Mouse (Mus musculus) heart, embryonic 15.5 days (tissue): ENCODE data around the gene Pdp2. TPM values are rescaled to one million over a fixed set of nuclear protein-coding genes. Genes with fewer than 3 reads are reported as not detected.
A peak's percentile ranks its signal among the peaks of the same experiment; 100 is the strongest.

Experiments
- ATAC-seq: fragments of 200-750 bp; cut with Nextera tagmentation; replicated peaks from 2 replicates; pipeline ENCODE4 v1.8.0; 2017; ENCODE audit warnings: low read depth, moderate TSS enrichment; ENCODE audit not compliant: insufficient number of reproducible peaks, insufficient read depth, low FRiP score
- H3K27ac ChIP-seq: fragments of 300-500 bp; sonication (generic); 2 replicates; pipeline ENCODE4 v1.5.1; 2015; ENCODE audit warnings: mild to moderate bottlenecking, inconsistent platforms
- H3K27me3 ChIP-seq: fragments of 300-500 bp; sonication (generic); 2 replicates; pipeline ENCODE4 v1.6.1; 2015; ENCODE audit warnings: inconsistent platforms
- H3K36me3 ChIP-seq: fragments of 300-500 bp; sonication (generic); 2 replicates; pipeline ENCODE4 v1.6.1; 2015; ENCODE audit warnings: mild to moderate bottlenecking, inconsistent platforms
- H3K4me1 ChIP-seq: fragments of 300-500 bp; sonication (generic); replicated peaks from 2 replicates; pipeline ENCODE4 v1.6.1; 2015; ENCODE audit warnings: inconsistent platforms
- H3K4me2 ChIP-seq: fragments of 300-500 bp; sonication (generic); 2 replicates; pipeline ENCODE4 v1.6.1; 2015; ENCODE audit warnings: inconsistent platforms, mild to moderate bottlenecking, moderate library complexity
- H3K4me3 ChIP-seq: fragments of 300-500 bp; sonication (generic); 2 replicates; pipeline ENCODE4 v1.5.1; 2015; ENCODE audit warnings: mild to moderate bottlenecking, inconsistent platforms
- H3K9ac ChIP-seq: fragments of 300-500 bp; sonication (generic); 2 replicates; pipeline ENCODE4 v1.6.1; 2015; ENCODE audit warnings: mild to moderate bottlenecking, inconsistent platforms
- H3K9me3 ChIP-seq: fragments of 300-500 bp; sonication (generic); replicated peaks from 2 replicates; pipeline ENCODE4 v1.6.1; 2016; ENCODE audit warnings: inconsistent platforms
- WGBS: fragments of 180-500 bp; shearing (Covaris S2); methylation state at CpG from one replicate; pipeline ENCODE4 v1.1.7; 2015; ENCODE audit warnings: mixed read lengths; 5-methylcytosine and 5-hydroxymethylcytosine counted together
- polyA plus RNA-seq: library from polyadenylated mRNA; unstranded; fragments of >200 nt; fragmentation: Nextera tagmentation; extraction: Ambion mirVana; gene quantifications from 2 replicates; pipeline ENCODE4 v1.2.1, GENCODE M21; 2015

The Pdp2 gene
- polyA plus RNA-seq, 1 experiment from 2014 or later: 5.8 TPM

DNA sequence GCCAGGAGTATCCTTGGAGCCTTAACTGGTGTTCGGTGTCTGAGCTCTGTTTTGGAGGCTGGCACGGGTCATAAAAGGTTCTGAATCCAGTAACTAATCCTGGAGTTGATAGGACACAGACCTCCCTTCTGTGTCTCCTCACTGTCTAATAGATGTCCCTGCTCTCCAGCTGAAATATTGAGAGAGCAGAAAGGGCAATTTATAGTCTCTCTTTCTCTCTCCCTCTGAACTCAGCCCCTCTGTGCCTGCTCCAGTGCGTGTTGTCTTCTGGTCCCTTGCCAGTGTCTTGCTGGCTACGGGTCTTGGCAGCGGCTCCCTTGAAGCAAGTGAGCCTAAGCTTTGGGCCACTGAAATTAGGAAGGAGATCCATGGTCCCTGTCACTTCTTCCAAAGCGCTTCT lies 6.4 kb downstream of the Pdp2 start:
- Histone ChIP-seq H3K27me3 (no peaks in the 10 kb centered on the region), H3K9ac (no peak overlapping the region), H3K9me3 (no peaks in the 10 kb centered on the region), H3K4me1 (peaks cover 13% of the 10 kb centered on the region), H3K4me3 (no peak overlapping the region), H3K27ac (no peak overlapping the region), H3K4me2 (no peak overlapping the region), H3K36me3 (peaks cover 14% of the 10 kb centered on the region)
- WGBS: 56% methylated on average over 6 of the region's 6 CpGs
- no peak for ATAC-seq

DNA sequence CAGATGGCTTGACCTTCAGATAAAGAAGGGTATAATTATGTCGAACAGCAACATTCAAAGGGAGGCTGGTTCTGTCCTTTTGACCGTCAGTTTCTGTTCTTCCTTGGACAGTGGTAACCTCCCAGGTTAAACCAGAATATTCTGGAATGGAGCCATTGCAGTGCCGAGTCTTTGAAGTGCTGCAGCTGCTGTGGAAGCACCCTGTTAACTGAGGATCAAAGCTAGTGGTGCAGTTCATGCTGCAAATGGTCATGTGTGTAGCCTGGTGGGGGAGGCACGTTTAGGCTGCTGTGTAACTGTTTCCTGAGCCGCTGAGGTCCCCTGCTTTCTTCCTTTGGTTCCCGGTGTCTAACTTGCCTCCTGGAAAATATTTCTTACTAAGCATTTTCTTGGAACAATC lies 7.2 kb downstream of the Pdp2 start:
- Histone ChIP-seq H3K27ac (no peak overlapping the region), H3K36me3 (peaks cover 13% of the 10 kb centered on the region), H3K9ac (no peak overlapping the region), H3K4me1 (peaks cover 20% of the 10 kb centered on the region), H3K9me3 (no peaks in the 10 kb centered on the region), H3K27me3 (no peaks in the 10 kb centered on the region), H3K4me2 (no peak overlapping the region), H3K4me3 (no peak overlapping the region)
- no peak for ATAC-seq
- WGBS: 44% methylated on average over 6 of the region's 6 CpGs

- Histone ChIP-seq H3K4me3 (peak overlapping the region; percentile 39; the same call in 1 of the 2 replicates), H3K9me3 (no peaks in the 10 kb centered on the region), H3K27ac (no peak overlapping the region), H3K27me3 (no peaks in the 10 kb centered on the region), H3K4me1 (peaks cover 43% of the 10 kb centered on the region), H3K4me2 (peak overlapping the region; percentile 71), H3K9ac (peak overlapping the region; percentile 6; the same call in 1 of the 2 replicates), H3K36me3 (no peaks in the 10 kb centered on the region; the same call in 1 of the 2 replicates)
- no peak for ATAC-seq
- 31% methylated on average over 7 of the region's 7 CpGs for WGBS
These were observed 10.1 kb downstream of the Pdp2 start for GRCm38 (mm10) chr8:104601386-104601785.

- H3K4me1 ChIP-seq: peaks cover 49% of the 10 kb centered on the region
- H3K27me3 ChIP-seq: no peaks in the 10 kb centered on the region
- H3K9ac ChIP-seq: peak overlapping the region; percentile 29
- H3K4me2 ChIP-seq: peak overlapping the region; percentile 71
- peak; percentile 21; the same call in 1 of the 2 replicates for ATAC-seq
- H3K9me3 ChIP-seq: no peaks in the 10 kb centered on the region
- H3K4me3 ChIP-seq: peak overlapping the region; percentile 39
- no peaks in the 10 kb centered on the region; the same call in 1 of the 2 replicates for H3K36me3 ChIP-seq
- H3K27ac ChIP-seq: peak overlapping the region; percentile 54
- under 1% methylated on average over 12 of the region's 12 CpGs for WGBS
These were observed 10.7 kb downstream of the Pdp2 start for GRCm38 (mm10) chr8:104601941-104602371.

GRCm38 (mm10) chr8:104602468-104603244 lies 11.4 kb downstream of the Pdp2 start:
- H3K9me3 ChIP-seq: no peaks in the 10 kb centered on the region
- H3K4me3 ChIP-seq: peak overlapping the region; percentile 39
- H3K36me3 ChIP-seq: no peaks in the 10 kb centered on the region
- peak overlapping the region; percentile 71 for H3K4me2 ChIP-seq
- peak; percentile 82 for ATAC-seq
- WGBS: 17% methylated on average over 21 of the region's 21 CpGs
- H3K4me1 ChIP-seq: peaks cover 56% of the 10 kb centered on the region
- peak overlapping the region; percentile 29 for H3K9ac ChIP-seq
- H3K27me3 ChIP-seq: no peaks in the 10 kb centered on the region
- H3K27ac ChIP-seq: peak overlapping the region; percentile 77

DNA sequence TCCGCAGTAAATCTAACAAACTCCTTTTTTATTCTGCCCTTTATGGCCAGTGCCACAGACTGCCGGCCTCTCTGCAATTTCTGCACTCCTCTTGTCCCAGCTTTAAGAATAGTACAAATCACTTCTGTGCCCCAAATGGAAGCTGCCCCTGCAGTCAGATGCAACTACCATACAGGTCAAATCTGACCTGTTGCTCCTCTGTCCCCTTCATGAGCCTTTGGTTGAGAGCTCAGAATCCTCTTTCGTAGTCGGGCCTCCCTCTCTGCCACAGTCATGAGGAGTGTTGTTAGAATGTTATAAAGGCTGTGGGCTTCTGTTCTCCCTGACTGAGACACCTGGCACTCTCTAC lies 12.0 kb downstream of the Pdp2 start:
- Histone ChIP-seq H3K36me3 (no peaks in the 10 kb centered on the region), H3K9me3 (no peaks in the 10 kb centered on the region), H3K4me3 (no peak overlapping the region), H3K4me1 (peaks cover 62% of the 10 kb centered on the region), H3K4me2 (peak overlapping the region; percentile 71; the same call in 1 of the 2 replicates), H3K27me3 (no peaks in the 10 kb centered on the region), H3K27ac (peak overlapping the region; percentile 77), H3K9ac (peak overlapping the region; percentile 26)
- ATAC-seq: no peak
- 50% methylated on average over 4 of the region's 4 CpGs for WGBS

- Histone ChIP-seq H3K27ac (peak overlapping the region; percentile 98), H3K27me3 (no peaks in the 10 kb centered on the region), H3K4me2 (no peak overlapping the region), H3K4me3 (no peak overlapping the region), H3K9ac (peak overlapping the region; percentile 15; the same call in 1 of the 2 replicates), H3K36me3 (no peaks in the 10 kb centered on the region), H3K9me3 (no peaks in the 10 kb centered on the region), H3K4me1 (peaks cover 83% of the 10 kb centered on the region)
- no peak; the same call in 1 of the 2 replicates for ATAC-seq
- 9% methylated on average over 6 of the region's 6 CpGs for WGBS
These were observed 15.1 kb downstream of the Pdp2 start for GRCm38 (mm10) chr8:104606329-104606728.

- Histone ChIP-seq H3K4me2 (peak overlapping the region; percentile 56), H3K4me3 (no peak overlapping the region), H3K36me3 (no peaks in the 10 kb centered on the region), H3K4me1 (peaks cover 84% of the 10 kb centered on the region), H3K27me3 (no peaks in the 10 kb centered on the region), H3K9ac (no peak overlapping the region), H3K9me3 (no peaks in the 10 kb centered on the region), H3K27ac (peak overlapping the region; percentile 98)
- 43% methylated on average over 2 of the region's 2 CpGs for WGBS
- ATAC-seq: no peak
These were observed 16.7 kb downstream of the Pdp2 start for GRCm38 (mm10) chr8:104607944-104608343.

GRCm38 (mm10) chr8:104609222-104609621 lies 18.0 kb downstream of the Pdp2 start:
- peak; percentile 71 for ATAC-seq
- Histone ChIP-seq H3K27me3 (no peaks in the 10 kb centered on the region), H3K9ac (0 out of 2 replicates have a peak overlapping the region, but pooled peaks have one; percentile 14), H3K9me3 (no peaks in the 10 kb centered on the region), H3K4me2 (peak overlapping the region; percentile 56), H3K4me3 (peak overlapping the region; percentile 36), H3K27ac (peak overlapping the region; percentile 98), H3K36me3 (no peaks in the 10 kb centered on the region), H3K4me1 (peaks cover 87% of the 10 kb centered on the region)
- 43% methylated on average over 8 of the region's 8 CpGs for whole genome bisulfite sequencing

DNA sequence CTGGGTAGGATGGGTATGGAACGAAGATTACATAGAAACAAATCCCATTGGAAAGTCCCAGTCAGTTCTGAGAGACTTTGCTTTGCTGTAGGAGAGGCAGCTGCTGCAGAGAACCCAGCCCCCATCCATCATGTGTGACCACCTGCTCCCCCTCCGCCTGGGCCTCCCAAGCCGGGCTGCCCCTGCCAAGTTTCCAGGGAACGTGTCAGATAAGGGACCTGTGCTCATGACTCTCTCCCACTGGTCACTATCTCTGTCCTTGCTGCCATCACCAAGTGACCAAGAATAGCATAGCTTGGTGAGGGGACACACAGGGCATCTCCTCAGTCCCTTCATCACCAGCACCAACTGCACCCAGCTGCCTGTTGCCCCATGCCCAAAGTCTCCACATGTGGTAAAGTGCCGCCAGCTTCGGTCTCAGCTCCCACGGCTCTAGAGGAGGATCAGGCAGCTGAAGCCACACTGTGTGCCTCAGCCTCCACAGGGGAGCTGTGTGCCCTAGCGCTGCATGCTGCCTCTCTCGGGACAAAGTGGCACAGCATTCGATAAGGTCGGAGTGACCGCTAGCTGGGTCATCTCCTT lies 19.0 kb downstream of the Pdp2 start:
- H3K27me3 ChIP-seq: no peaks in the 10 kb centered on the region
- no peak overlapping the region for H3K4me3 ChIP-seq
- peak; percentile 75 for ATAC-seq
- WGBS: 34% methylated on average over 12 of the region's 12 CpGs
- H3K9ac ChIP-seq: 0 out of 2 replicates have a peak overlapping the region, but pooled peaks have one; percentile 39
- H3K9me3 ChIP-seq: no peaks in the 10 kb centered on the region
- H3K4me1 ChIP-seq: peaks cover 82% of the 10 kb centered on the region
- H3K36me3 ChIP-seq: no peaks in the 10 kb centered on the region
- H3K27ac ChIP-seq: peak overlapping the region; percentile 98
- H3K4me2 ChIP-seq: peak overlapping the region; percentile 51

- no peaks in the 10 kb centered on the region for H3K36me3 ChIP-seq
- WGBS: 16% methylated on average over 4 of the region's 4 CpGs
- H3K9ac ChIP-seq: no peak overlapping the region
- peaks cover 69% of the 10 kb centered on the region for H3K4me1 ChIP-seq
- no peaks in the 10 kb centered on the region for H3K27me3 ChIP-seq
- H3K4me3 ChIP-seq: no peak overlapping the region
- 0 out of 2 replicates have a peak overlapping the region, but pooled peaks have one; percentile 8 for H3K4me2 ChIP-seq
- H3K27ac ChIP-seq: peak overlapping the region; percentile 98
- no peaks in the 10 kb centered on the region for H3K9me3 ChIP-seq
- ATAC-seq: peak; percentile 15; the same call in 1 of the 2 replicates
These were observed 20.4 kb downstream of the Pdp2 start for GRCm38 (mm10) chr8:104611613-104612012.
